Mouse (Mus musculus): ENCODE data around the gene Cavin4.
"Not testable (repeated sequence)": the region's sequence is repeated elsewhere in the genome, so short reads cannot be mapped to it uniquely, and the experiment has no call there.

Cavin4 gene

GRCm38 (mm10) chr4:48672915-48673314, 9.6 kb downstream of the Cavin4 start:
- ATAC-seq (ENCODE audit: low TSS enrichment) = no peak

- no peak for ATAC-seq (ENCODE audit: low TSS enrichment)
Observed at GRCm38 (mm10) chr4:48674412-48674811, 11.1 kb downstream of the Cavin4 start.

DNA sequence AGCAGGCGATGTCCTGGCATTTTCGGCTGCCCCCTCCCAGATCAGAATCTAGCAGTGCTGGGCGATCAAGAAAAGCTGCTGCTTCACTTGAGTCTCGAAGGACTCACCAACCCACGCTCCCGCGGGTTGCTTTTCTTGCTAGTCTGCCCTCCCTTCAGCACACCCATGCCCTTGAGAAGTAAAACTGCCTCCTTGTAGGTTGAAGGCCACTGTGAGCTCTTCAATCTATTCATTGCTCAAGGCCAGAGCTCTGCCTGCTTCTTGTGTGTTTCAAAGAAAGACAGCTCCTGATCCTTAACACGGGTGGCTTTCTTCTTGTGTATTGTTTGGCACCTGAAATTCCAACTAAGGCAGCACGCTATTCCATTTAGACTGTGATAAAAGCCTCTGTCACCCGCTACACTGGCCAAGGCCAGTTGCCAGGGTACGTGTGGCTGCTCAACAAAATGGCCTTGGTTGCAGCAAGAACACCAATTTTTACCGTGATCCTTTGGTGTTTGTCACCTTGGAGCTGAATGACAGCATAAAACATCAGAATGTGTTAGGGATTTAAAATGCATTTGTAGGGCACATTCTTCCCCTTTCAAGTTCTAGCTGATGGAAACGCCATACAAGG, 13.4 kb downstream of the Cavin4 start:
- 0 out of 2 replicates have a peak, but pooled peaks have one; percentile 17 for ATAC-seq (ENCODE audit: low TSS enrichment)

DNA sequence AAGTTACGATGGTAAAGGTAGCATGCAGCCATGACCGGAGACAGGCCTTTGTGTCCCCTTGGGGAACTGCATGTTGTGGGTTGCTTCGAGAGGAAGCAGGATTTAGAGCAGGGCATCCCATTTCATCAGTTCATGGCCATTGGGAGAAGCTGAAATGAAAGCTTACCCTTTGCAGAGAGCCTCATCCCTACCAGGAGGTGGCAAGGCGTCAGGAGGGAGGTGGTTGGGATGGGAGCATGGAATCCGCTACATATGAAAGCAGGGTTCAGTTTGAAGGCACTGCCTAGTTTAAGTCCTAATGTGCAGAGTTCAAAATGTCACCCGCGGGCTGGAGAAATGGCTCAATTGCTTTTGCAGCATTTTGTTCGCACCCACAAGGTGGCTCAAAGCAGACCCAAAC, 14.0 kb downstream of the Cavin4 start:
- no peak for ATAC-seq (ENCODE audit: low TSS enrichment)

DNA sequence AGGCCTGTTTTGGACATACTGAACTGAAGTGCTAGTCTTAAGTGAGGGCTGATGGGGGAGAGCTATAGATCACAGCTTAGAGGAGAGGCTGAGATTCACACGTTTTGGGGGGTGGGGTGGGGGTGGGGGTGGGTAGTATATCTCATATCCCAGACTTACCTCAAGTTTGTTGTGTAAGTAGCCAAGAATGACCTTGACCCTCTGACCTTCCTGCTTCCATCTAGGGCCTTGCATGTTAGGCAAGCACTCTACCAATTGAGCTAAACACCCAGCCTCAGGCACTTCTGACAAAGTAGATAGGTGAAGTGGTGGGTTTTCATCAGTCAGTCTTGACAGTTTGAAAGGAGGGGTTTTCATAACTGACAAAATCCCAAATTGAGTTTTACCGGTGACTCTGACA, 14.5 kb downstream of the Cavin4 start:
- ATAC-seq (ENCODE audit: low TSS enrichment) = no peak

- no peak for ATAC-seq (ENCODE audit: low TSS enrichment)
Observed at GRCm38 (mm10) chr4:48678793-48679192, 15.5 kb downstream of the Cavin4 start.

DNA sequence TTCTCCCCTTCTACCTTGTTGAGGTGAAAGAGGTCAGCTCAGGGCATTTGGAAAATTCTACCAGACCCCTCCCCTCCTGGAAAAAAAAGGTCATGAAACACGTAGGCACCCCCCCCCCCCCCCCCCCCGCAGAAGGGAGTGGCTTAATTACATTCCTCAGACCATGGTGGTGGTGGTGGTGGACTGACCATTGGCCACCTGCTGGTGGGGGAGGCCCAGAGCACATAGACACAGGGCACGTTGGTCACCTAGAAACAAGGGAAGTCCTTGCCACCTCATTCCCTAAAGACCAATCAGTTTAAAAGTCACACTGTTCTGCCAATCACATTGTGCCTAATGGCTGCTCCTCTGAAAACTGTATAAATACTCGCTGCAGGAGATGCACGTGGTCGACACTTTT, 16.4 kb downstream of the Cavin4 start:
- not testable (repeated sequence) for ATAC-seq (ENCODE audit: low TSS enrichment)

DNA sequence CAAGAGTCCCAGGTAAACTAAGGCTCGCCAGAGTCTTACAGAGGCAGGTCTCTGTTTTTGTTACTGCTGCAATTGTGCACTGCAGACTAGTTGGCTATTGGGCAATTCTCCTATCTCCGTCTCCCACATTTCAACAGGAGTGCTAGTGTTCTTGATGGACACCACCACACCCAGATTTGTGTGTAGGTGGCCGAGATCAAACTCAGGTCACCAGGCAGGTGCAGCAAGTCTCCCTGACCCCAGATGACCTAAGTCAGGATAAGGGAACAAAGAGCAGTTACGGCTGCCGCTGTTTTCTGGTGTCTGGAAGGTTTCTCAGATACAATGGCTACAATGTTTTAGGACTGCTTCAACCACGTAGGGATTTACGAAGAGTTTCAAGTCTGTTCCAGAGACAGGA, 16.9 kb downstream of the Cavin4 start:
- ATAC-seq (ENCODE audit: low TSS enrichment) = no peak

DNA sequence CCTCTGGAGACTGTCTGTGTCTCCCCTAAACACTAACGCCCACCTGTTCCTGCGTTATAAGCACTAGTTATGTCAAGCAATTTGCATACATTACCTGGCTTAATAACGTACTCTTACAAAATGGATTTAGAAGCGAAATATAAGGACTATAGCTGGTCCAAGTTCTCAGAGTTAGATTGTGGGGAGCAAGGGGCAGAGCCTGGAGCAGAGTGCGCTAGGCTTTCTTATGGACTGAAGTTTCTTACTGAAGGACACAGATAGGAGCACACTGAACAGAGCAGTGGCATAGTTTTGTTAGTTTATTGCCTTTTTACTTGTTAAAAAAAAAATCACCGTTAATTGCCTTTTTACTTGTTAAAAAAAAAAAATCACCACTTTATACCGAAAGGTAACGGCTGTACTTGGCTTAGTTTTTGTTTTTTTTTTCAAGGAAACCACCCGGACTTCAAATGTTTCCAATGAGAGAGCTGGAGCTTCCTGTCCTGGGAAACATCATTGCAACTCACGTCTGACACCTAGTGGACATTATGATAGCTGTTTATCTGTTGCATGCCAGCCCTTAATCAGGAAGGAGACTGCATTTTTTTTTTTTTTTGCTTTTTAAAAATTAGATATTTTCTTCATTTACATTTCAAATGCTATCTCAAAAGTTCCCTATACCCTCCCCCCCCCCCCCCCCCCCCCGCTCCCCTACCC, 17.5 kb downstream of the Cavin4 start:
- ATAC-seq (ENCODE audit: low TSS enrichment) = 0 out of 2 replicates have a peak, but pooled peaks have one; percentile 35

DNA sequence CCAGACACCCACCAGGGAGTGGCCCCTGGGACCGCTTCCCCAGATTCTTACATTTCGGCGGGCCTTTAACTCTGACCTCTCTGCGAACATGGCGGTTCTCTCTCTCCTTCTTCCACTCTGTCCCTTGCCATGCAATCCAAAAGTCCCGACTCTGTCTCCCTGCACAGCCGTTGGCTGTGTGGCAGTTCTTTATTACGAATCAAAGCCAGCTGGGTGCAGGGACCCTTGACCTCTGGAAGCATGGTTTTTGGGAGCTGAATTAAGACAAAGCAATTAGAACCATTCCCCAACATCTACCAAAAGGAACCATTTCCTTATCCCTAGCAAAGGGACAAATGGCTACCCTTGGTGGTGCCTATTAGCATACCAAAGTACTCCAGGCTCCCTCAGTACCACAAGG, 19.8 kb downstream of the Cavin4 start:
- ATAC-seq (ENCODE audit: low TSS enrichment) = peak; percentile 5

DNA sequence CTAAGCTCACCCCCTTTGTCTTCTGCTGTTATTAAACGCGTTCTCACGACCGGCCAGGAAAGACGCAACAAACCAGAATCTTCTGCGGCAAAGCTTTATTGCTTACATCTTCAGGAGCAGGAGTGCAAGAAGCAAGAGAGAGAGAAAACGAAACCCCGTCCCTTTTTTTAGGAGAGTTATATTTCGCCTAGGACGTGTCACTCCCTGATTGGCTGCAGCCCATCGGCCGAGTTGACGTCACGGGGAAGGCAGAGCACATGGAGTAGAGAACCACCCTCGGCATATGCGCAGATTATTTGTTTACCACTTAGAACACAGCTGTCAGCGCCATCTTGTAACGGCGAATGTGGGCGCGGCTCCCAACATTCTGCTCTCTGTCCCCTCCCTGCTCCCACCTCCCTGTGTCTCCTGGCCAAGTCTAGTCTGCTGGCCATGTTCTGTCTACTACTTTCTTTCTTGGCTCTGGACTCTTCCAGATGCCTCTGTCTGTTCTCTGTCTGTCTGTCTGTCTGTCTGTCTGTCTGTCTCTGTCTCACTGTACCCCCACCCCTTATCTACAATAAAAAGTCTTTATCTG, 20.4 kb downstream of the Cavin4 start:
- ATAC-seq (ENCODE audit: low TSS enrichment) = peak; percentile 46; the same call in 1 of the 2 replicates

DNA sequence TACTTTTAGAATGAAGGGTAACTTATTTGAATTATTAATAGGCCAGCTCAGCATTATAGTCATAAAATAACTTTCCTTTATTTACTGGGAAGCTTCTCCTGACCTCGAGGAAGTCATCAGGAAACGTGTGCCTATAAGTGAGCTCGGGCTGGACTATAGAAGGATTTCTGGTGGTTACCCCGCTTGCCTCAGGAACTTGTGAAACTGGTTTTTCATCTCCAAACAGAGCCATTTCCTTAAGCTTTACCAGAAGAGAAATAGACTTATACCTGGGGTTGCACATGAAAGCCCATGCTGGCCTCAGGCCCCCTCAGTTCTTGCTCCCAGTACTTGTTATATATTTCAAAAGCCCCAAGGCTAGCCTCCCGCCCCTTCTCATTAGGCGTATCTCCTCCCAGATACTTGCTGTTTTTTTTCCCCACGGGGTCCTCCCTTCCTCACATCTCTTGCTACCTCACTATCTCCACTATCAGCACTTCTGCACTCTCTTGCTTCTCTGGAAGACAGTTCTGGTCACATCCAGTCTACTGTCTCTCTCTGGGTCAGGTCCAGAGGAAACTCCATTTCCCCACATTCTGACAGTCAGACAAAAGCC, 21.4 kb downstream of the Cavin4 start:
- ATAC-seq (ENCODE audit: low TSS enrichment) = no peak

- peak; percentile 57 for ATAC-seq (ENCODE audit: low TSS enrichment)
Observed at GRCm38 (mm10) chr4:48688148-48688547, 24.8 kb downstream of the Cavin4 start.

DNA sequence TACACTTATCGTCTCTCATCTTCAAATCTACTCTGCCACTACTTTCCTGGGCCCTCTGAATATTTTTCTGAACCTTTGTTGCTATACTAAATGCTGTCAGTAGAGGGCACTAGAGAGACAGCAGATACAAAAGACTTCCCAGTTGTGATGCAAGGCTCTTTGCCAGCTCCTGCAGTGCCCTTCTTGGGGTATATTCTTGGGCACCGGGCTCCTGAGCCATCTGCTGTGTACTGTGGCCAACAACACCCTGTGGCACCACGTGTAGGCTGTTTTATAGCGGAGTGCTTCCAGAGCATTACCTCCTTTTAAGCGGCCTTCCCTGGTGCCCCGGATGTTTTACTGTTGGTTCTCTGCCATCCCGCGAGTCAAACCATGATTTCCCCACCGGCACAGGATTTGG, 27.3 kb downstream of the Cavin4 start:
- ATAC-seq (ENCODE audit: low TSS enrichment) = peak; percentile 60

GRCm38 (mm10) chr4:48691793-48692437, 28.6 kb downstream of the Cavin4 start:
- peak; percentile 74 for ATAC-seq (ENCODE audit: low TSS enrichment)

DNA sequence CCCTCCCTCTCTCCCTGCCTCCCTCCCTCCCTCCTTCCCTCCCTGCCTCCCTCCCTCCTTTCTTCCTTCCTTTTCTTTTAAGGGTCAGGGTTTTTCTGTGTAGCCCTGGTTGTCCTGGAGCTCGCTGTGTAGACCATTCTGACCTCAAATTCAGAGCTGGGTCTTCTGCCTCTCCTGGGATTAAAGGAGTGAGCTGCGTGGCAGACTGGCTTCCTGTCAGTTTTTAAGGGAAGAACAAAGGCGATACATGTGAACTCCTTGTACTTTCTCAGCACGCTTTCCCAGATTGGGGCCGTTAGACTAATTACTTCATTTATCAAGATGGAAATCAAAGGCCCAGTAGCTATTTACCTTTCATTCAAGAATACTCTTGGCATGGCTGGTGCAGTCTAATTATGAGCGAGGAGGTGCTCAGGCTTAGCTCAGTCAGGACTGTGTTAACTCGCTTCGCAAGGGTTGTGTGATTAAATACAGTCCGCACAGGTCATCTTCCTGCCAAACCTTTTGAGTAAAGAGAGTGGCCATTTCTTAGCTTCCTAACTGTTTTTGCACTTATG, 29.5 kb downstream of the Cavin4 start:
- no peak for ATAC-seq (ENCODE audit: low TSS enrichment)

GRCm38 (mm10) chr4:48696706-48697105, 33.4 kb downstream of the Cavin4 start:
- no peak for ATAC-seq (ENCODE audit: low TSS enrichment)

DNA sequence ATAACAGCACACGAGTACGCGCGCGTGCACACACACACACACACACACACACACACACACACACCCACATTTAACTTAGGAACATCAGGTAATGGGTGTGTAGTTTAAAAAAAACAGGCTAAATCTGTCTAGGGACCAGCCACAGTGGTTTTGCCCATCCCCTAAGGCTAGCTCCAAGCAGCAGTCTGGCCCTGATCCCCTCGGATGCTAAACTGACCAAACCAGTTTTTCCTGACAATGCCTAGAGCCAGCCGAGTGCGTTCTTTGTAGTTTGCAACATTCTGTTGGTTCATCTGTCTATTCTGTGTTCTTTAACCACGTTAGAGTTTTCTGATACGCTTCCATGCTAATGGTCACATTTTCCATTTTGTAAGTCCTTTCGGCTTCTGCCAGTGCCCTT, 34.0 kb downstream of the Cavin4 start:
- ATAC-seq (ENCODE audit: low TSS enrichment) = no peak

- no peak for ATAC-seq (ENCODE audit: low TSS enrichment)
Observed at GRCm38 (mm10) chr4:48715865-48716650, 52.7 kb downstream of the Cavin4 start.

DNA sequence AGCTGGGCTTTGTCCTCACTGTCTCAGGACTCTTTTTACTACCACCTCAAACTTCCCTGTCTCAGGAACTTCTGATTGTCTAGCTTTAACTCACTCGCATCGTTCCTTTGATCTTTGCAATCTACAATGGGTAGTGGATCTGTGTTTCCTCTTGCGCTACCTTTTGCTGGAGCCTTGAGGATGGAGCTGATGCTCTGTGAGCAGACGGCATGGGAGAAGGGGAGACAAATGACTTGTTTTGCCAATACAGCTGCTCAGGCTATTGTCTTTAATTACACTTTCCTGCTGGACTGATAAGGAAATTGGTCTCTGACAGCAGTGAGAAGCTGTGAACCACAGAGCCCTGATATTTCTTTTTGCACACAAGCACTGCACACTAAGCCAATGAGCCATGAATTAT, 53.5 kb downstream of the Cavin4 start:
- ATAC-seq (ENCODE audit: low TSS enrichment) = no peak
